Mouse (Mus musculus): ENCODE data around the gene Olfr1323. TPM values are rescaled to one million over a fixed set of nuclear protein-coding genes. Genes with fewer than 3 reads are reported as not detected.

The Olfr1323 gene
- total RNA-seq (2021) (not detected), polyA plus RNA-seq (2012; rRNA removed) (not detected in 2 replicates)
- long read RNA-seq: 0 reads

- no peaks in the 10 kb centered on the region for H3K27me3 ChIP-seq (ENCODE audit: control insufficient read depth, insufficient read depth, low read length)
- H3K79me2 ChIP-seq (replicated peaks; ENCODE audit: control insufficient read depth, insufficient read depth, low read length): no peaks in the 10 kb centered on the region
- no peak for DNase-seq
- WGBS: 73% methylated on average over 1 of the region's 1 CpGs
- TF ChIP-seq POLR2A (IDR thresholded peaks at IDR 0.05; ENCODE audit: insufficient read depth, low read depth, low read length): no peak
- no peak for TF ChIP-seq CTCF (IDR thresholded peaks at IDR 0.05)
- TF ChIP-seq EP300 (IDR thresholded peaks at IDR 0.05; ENCODE audit: insufficient read depth, low read depth, low read length): no peak
- H3K9ac ChIP-seq (ENCODE audit: low read depth, low read length): no peak within 1 kb of the TSS
- H3K4me1 ChIP-seq (ENCODE audit: control insufficient read depth, insufficient read depth, low read length): no peaks in the 10 kb centered on the region
- intact Hi-C loops (cut with DNase I): no loop called here
- H3K4me3 ChIP-seq: no peak within 1 kb of the TSS
- H3K27ac ChIP-seq: no peak within 1 kb of the TSS
- no peaks in the 10 kb centered on the region for H3K36me3 ChIP-seq (ENCODE audit: control insufficient read depth, insufficient read depth, low read length)
Observed at GRCm38 (mm10) chrX:50019259-50019658, at the start of gene Olfr1323. TSS of gene Olfr1323 (minus strand) at chrX:50019359.

GRCm38 (mm10) chrX:50012242-50012641 is 6.9 kb downstream of the Olfr1323 start:
- no peak overlapping the region for H3K27ac ChIP-seq
- no peak for DNase-seq
- no peaks in the 10 kb centered on the region for H3K4me1 ChIP-seq (ENCODE audit: control insufficient read depth, insufficient read depth, low read length)
- H3K27me3 ChIP-seq (ENCODE audit: control insufficient read depth, insufficient read depth, low read length): no peaks in the 10 kb centered on the region
- H3K36me3 ChIP-seq (ENCODE audit: control insufficient read depth, insufficient read depth, low read length): no peaks in the 10 kb centered on the region
- WGBS: 36% methylated on average over 4 of the region's 4 CpGs
- no peaks in the 10 kb centered on the region for H3K79me2 ChIP-seq (replicated peaks; ENCODE audit: control insufficient read depth, insufficient read depth, low read length)
- no peak overlapping the region for H3K4me3 ChIP-seq
- intact Hi-C loops (cut with DNase I): no loop called here
- no peak overlapping the region for H3K9ac ChIP-seq (ENCODE audit: low read depth, low read length)
- no peak for TF ChIP-seq EP300 (IDR thresholded peaks at IDR 0.05; ENCODE audit: insufficient read depth, low read depth, low read length)
- no peak for TF ChIP-seq CTCF (IDR thresholded peaks at IDR 0.05)
- TF ChIP-seq POLR2A (IDR thresholded peaks at IDR 0.05; ENCODE audit: insufficient read depth, low read depth, low read length): no peak

Other genes with a start within 250 kb of the Olfr1323 start
- 10 to 100 TPM; 15.4 to 27.1 TPM for gene Igsf1, start 221.6 kb downstream of the Olfr1323 start, total RNA-seq (2021)
- 20.8 and 25.9 TPM in 2 replicates for gene Igsf1, start 221.6 kb downstream of the Olfr1323 start, polyA plus RNA-seq (2012; rRNA removed)
- gene Olfr1322, start 127.9 kb downstream of the Olfr1323 start, total RNA-seq (2021): not detected
- gene Olfr1322, start 127.9 kb downstream of the Olfr1323 start, polyA plus RNA-seq (2012; rRNA removed): not detected in 2 replicates

Data from heart, adult 2 months (tissue).